Mouse (Mus musculus) intestine, embryonic 14.5 days (tissue): ENCODE data around the gene Gm16405. TPM values are rescaled to one million over a fixed set of nuclear protein-coding genes. Genes with fewer than 3 reads are reported as not detected.
"Not testable (repeated sequence)": the region's sequence is repeated elsewhere in the genome, so short reads cannot be mapped to it uniquely, and the experiment has no call there.

Experiments used
- ATAC-seq: fragments of 200-750 bp; cut with Nextera tagmentation; replicated peaks from 2 replicates; pipeline ENCODE4 v1.8.0; 2017; ENCODE audit warnings: low read depth, moderate number of reproducible peaks, moderate TSS enrichment, moderate library complexity; ENCODE audit not compliant: low FRiP score, low TSS enrichment
- DNase-seq: peaks from one replicate; pipeline ENCODE4 v3.0.0-alpha.2; 2018; ENCODE audit warnings: low spot score
- H3K27ac ChIP-seq: fragments of 300-500 bp; sonication (generic); 2 replicates; pipeline ENCODE4 v1.5.1; 2014; ENCODE audit warnings: low read depth, mild to moderate bottlenecking, control low read depth
- H3K27me3 ChIP-seq: fragments of 300-500 bp; sonication (generic); replicated peaks from 2 replicates; pipeline ENCODE4 v1.6.1; 2014; ENCODE audit warnings: low read length, control low read depth; ENCODE audit not compliant: control insufficient read depth, insufficient read depth
- H3K36me3 ChIP-seq: fragments of 300-500 bp; sonication (generic); 2 replicates; pipeline ENCODE4 v1.6.1; 2014; ENCODE audit warnings: low read length, control low read depth; ENCODE audit not compliant: control insufficient read depth, insufficient read depth
- H3K4me1 ChIP-seq: fragments of 300-500 bp; sonication (generic); replicated peaks from 2 replicates; pipeline ENCODE4 v1.6.1; 2014; ENCODE audit warnings: low read length, control low read depth, mixed read lengths; ENCODE audit not compliant: control insufficient read depth, insufficient read depth
- H3K4me2 ChIP-seq: fragments of 300-500 bp; sonication (generic); 2 replicates; pipeline ENCODE4 v1.6.1; 2014; ENCODE audit warnings: low read length
- H3K4me3 ChIP-seq: fragments of 300-500 bp; sonication (generic); 2 replicates; pipeline ENCODE4 v1.5.1; 2014; ENCODE audit warnings: low read depth, low read length, control low read depth, mixed read lengths
- H3K9ac ChIP-seq: fragments of 300-500 bp; sonication (generic); 2 replicates; pipeline ENCODE4 v1.6.1; 2014; ENCODE audit warnings: mild to moderate bottlenecking, low read length
- H3K9me3 ChIP-seq: fragments of 300-500 bp; sonication (generic); 2 replicates; pipeline ENCODE4 v1.6.1; 2016; ENCODE audit warnings: low read length, control low read depth; ENCODE audit not compliant: control insufficient read depth
- WGBS: fragments of 180-500 bp; shearing (Covaris S2); extraction: QIAGEN DNeasy Blood & Tissue Kit; methylation state at CpG from one replicate; pipeline ENCODE4 v1.1.7; 2014; 5-methylcytosine and 5-hydroxymethylcytosine counted together
- polyA plus RNA-seq: library from polyadenylated mRNA; unstranded; fragments of >200 nt; fragmentation: Nextera tagmentation; extraction: Ambion mirVana; gene quantifications from 2 replicates; pipeline ENCODE4 v1.2.1, GENCODE M21; 2014

The Gm16405 gene
- not detected in 2 replicates for polyA plus RNA-seq

GRCm38 (mm10) chrX:54530908-54531307 is at the start of gene Gm16405:
Gm16405 (plus strand) TSS chrX:54531208.
- DNase-seq, ATAC-seq, H3K27me3 ChIP-seq, H3K9me3 ChIP-seq, H3K4me3 ChIP-seq, H3K4me1 ChIP-seq, H3K27ac ChIP-seq, H3K4me2 ChIP-seq, H3K36me3 ChIP-seq, H3K9ac ChIP-seq: not testable (repeated sequence)
- no CpG with 5 or more reads among the region's 7 CpGs for WGBS

Other genes with a start within 250 kb of the Gm16405 start
- not detected in 2 replicates for gene Gm16430, start 91.0 kb downstream of the Gm16405 start, polyA plus RNA-seq